Mouse (Mus musculus) heart, embryonic 12.5 days (tissue): Measurements from ENCODE around the gene Ncapg2. TPM values are rescaled to one million over a fixed set of nuclear protein-coding genes. Genes with fewer than 3 reads are reported as not detected.

ENCODE experiments used
- polyA plus RNA-seq: library from polyadenylated mRNA; unstranded; fragments of >200 nt; fragmentation: Nextera tagmentation; extraction: Ambion mirVana; gene quantifications from 2 replicates; pipeline ENCODE4 v1.2.1, GENCODE M21; 2016

The Ncapg2 gene
- polyA plus RNA-seq, 1 experiment from 2014 or later = 36.7 TPM

Other genes starting within 250 kb of the Ncapg2 start
- gene Wdr60, start 142.4 kb upstream of the Ncapg2 start, polyA plus RNA-seq = 5.0 TPM in 2 replicates
- not detected in 2 replicates for gene Gm11027, start 130.0 kb upstream of the Ncapg2 start, polyA plus RNA-seq
- gene Esyt2, start 124.2 kb upstream of the Ncapg2 start, polyA plus RNA-seq = 17.1 TPM in 2 replicates
- gene Ptprn2, start 80.3 kb downstream of the Ncapg2 start, polyA plus RNA-seq = 0.05 TPM in 2 replicates